Mouse (Mus musculus) liver, embryonic 16.5 days (tissue): ENCODE measurements around the gene Kcnk2. TPM values are rescaled to one million over a fixed set of nuclear protein-coding genes. Genes with fewer than 3 reads are reported as not detected.

Experiments used
- ATAC-seq: fragments of 200-750 bp; cut with Nextera tagmentation; 2 replicates; pipeline ENCODE4 v1.8.0; 2017; ENCODE audit warnings: low read depth, mild to moderate bottlenecking, moderate number of reproducible peaks, moderate library complexity
- H3K27ac ChIP-seq: fragments of 300-500 bp; sonication (generic); 2 replicates; pipeline ENCODE4 v1.5.1; 2014; ENCODE audit warnings: mild to moderate bottlenecking, low read length
- H3K27me3 ChIP-seq: fragments of 300-500 bp; sonication (generic); 2 replicates; pipeline ENCODE4 v1.6.1; 2014; ENCODE audit warnings: low read depth, low read length, mixed read lengths; ENCODE audit not compliant: control insufficient read depth, insufficient read depth
- H3K36me3 ChIP-seq: fragments of 300-500 bp; sonication (generic); 2 replicates; pipeline ENCODE4 v1.6.1; 2014; ENCODE audit warnings: mild to moderate bottlenecking; ENCODE audit not compliant: control insufficient read depth, insufficient read depth
- H3K4me1 ChIP-seq: fragments of 300-500 bp; sonication (generic); 2 replicates; pipeline ENCODE4 v1.6.1; 2014; ENCODE audit warnings: low read depth, low read length, mixed read lengths; ENCODE audit not compliant: control insufficient read depth
- H3K4me2 ChIP-seq: fragments of 300-500 bp; sonication (generic); 2 replicates; pipeline ENCODE4 v1.6.1; 2014; ENCODE audit warnings: low read depth, low read length, mixed read lengths
- H3K4me3 ChIP-seq: fragments of 300-500 bp; sonication (generic); 2 replicates; pipeline ENCODE4 v1.5.1; 2014; ENCODE audit warnings: low read depth, mild to moderate bottlenecking, low read length
- H3K9ac ChIP-seq: fragments of 300-500 bp; sonication (generic); 2 replicates; pipeline ENCODE4 v1.6.1; 2014; ENCODE audit warnings: low read depth, low read length
- H3K9me3 ChIP-seq: fragments of 300-500 bp; sonication (generic); replicated peaks from 2 replicates; pipeline ENCODE4 v1.6.1; 2016; ENCODE audit warnings: low read length; ENCODE audit not compliant: control insufficient read depth
- WGBS: fragments of 180-500 bp; shearing (Covaris S2); extraction: QIAGEN DNeasy Blood & Tissue Kit; methylation state at CpG from one replicate; pipeline ENCODE4 v1.1.7; 2014; ENCODE audit not compliant: insufficient replicate concordance; 5-methylcytosine and 5-hydroxymethylcytosine counted together
- polyA plus RNA-seq: library from polyadenylated mRNA; unstranded; fragments of >200 nt; fragmentation: Nextera tagmentation; extraction: Ambion mirVana; gene quantifications from 2 replicates; pipeline ENCODE4 v1.2.1, GENCODE M21; 2015

The Kcnk2 gene
- polyA plus RNA-seq, 1 experiment from 2014 or later: not detected

DNA sequence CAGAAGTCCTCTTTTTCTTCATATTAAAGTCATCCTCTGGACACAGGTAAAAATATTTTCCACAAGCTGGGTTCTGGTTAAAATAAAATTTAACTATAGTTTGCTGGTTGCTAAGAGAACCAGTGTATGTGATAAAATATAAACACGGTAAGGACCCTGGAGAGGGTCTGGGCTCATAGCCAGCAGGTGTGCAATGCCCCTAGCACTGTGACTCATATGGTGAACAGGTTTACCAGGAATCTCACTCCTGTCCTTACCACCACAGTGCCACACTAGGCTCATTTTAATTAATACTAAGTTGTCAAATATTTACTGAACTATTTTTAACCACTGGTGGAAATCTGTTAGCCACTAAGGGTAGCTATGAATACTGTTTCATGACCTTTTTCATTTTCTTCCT lies 48.2 kb downstream of the Kcnk2 start:
- Histone ChIP-seq H3K4me2 (no peak overlapping the region), H3K36me3 (no peaks in the 10 kb centered on the region), H3K9me3 (no peaks in the 10 kb centered on the region), H3K4me1 (no peaks in the 10 kb centered on the region), H3K27ac (no peak overlapping the region), H3K27me3 (no peaks in the 10 kb centered on the region), H3K4me3 (no peak overlapping the region), H3K9ac (no peak overlapping the region)
- no peak for ATAC-seq
- 47% methylated on average over 1 of the region's 1 CpGs for WGBS

DNA sequence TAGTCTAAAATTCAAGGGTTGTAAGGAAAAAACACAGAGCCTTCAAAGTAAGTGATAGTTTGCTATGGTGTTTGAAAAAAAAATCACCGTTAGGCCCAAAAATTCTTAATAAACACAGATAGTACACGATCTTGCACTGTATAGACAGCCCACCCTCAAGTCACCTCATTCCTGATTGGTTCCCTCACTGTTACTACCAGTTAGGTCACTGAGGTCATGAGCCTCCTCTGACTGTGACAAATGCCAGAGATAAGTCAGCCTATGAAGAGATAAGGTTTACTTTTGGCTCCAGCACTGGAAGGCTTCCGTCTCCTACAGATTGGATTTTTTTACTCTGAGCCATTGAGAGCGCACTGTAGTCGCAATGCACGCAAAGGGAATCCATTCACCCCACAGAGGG lies 50.3 kb downstream of the Kcnk2 start:
- WGBS: 54% methylated on average over 6 of the region's 6 CpGs
- no peak overlapping the region for H3K27ac ChIP-seq
- no peaks in the 10 kb centered on the region for H3K27me3 ChIP-seq
- no peaks in the 10 kb centered on the region for H3K9me3 ChIP-seq
- no peak overlapping the region for H3K9ac ChIP-seq
- H3K4me2 ChIP-seq: no peak overlapping the region
- no peak for ATAC-seq
- H3K36me3 ChIP-seq: no peaks in the 10 kb centered on the region
- H3K4me3 ChIP-seq: no peak overlapping the region
- H3K4me1 ChIP-seq: no peaks in the 10 kb centered on the region

DNA sequence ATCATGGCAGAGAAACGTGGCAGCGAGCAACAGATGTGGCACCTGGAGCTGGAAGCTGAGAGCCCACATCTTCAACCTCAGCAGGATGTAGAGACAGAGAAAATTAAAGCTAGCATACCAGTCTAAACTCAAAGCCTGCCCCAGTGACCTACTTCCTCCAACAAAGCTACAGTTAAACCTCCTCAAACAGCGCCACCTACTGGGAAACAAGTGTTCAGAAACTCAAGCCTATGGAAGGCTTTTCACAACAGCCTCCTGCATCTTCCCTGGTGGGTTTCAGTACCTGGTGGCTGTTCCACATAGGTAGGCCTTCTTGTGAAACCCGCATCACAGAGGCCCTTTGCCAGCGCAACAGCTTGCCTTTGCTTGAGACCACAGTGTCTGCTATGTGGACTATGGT lies 52.9 kb downstream of the Kcnk2 start:
- Histone ChIP-seq H3K9ac (no peak overlapping the region), H3K36me3 (no peaks in the 10 kb centered on the region), H3K9me3 (no peaks in the 10 kb centered on the region), H3K4me2 (no peak overlapping the region), H3K4me3 (no peak overlapping the region), H3K27ac (no peak overlapping the region), H3K27me3 (peaks cover 1% of the 10 kb centered on the region), H3K4me1 (no peaks in the 10 kb centered on the region)
- WGBS: 65% methylated on average over 5 of the region's 5 CpGs
- ATAC-seq: no peak

DNA sequence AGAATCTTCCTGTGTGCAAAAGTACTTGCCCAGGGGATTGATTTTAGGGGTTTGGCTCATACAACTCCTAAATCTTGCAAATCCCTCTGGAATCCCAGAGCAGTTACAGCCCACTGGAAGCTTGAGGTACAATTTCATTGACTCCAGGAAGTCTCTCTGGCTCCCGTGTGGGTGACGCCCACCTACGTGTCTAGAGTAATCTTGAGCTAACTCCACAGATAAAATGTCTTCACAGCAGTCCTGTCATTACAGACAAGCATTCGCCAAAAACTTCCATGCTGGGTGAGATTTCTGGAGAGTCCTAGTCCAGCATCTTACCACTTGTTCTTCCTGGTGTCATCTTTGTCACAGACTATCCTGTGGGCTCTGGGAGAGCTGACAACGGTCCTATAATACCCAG lies 56.9 kb downstream of the Kcnk2 start:
- 44% methylated on average over 5 of the region's 5 CpGs for WGBS
- H3K27me3 ChIP-seq: peaks cover 19% of the 10 kb centered on the region

DNA sequence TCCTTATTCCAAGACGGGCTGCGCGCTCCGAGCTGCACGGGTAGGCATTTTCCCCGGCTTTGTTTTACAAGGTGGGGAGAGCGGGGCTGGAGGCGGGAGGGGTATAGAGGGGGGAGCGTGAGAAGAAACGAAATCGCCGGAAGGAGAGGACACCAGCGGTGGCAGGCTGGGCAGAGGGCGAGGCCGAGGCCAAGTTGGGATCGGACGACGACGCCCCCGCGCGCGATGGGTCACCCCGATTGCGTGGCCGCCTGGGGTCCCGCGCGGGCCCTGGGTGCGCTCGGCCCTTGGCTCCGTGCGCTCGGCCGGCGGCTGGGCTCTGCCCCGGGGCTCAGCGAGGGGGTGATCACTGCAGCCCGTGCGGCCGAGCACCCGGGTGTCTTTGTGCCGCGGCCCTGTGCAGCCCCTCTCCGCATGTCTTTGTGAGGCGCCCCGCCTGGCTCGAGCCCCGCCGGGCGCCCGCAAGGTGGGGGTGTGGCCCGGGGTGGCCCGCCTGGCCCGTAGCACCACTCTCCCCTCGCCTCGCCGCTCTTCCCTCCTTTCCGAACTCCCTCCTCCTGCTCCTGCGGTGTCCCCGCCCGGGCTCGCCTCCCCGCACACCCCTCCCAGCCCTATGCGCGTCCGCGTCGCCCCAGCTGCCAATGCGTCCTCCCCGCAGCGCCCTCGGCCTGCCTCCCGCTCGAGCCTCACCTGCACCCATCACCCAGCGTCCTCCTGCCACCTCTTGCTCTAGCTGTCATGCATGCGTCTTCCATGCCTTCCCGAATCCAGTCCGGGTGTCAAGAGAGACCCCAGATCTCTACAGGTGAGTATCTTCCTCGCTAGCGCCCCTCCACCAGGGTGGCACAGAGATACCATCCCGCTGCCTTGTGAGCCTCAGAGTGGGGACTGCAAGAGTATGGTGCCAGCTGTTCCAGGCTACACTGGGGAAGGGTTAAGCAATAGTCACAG lies 58.5 kb downstream of the Kcnk2 start:
- Histone ChIP-seq H3K27ac (no peak overlapping the region), H3K9ac (no peak overlapping the region), H3K27me3 (peaks cover 19% of the 10 kb centered on the region), H3K4me3 (peak overlapping the region; percentile 36), H3K4me2 (peak overlapping the region; percentile 57), H3K36me3 (no peaks in the 10 kb centered on the region), H3K4me1 (no peaks in the 10 kb centered on the region), H3K9me3 (no peaks in the 10 kb centered on the region)
- ATAC-seq: peak; percentile 13; the same call in 1 of the 2 replicates
- whole genome bisulfite sequencing: 2% methylated on average over 82 of the region's 82 CpGs

More for the DNA sequence above, 56.9 kb downstream of the Kcnk2 start:
- H3K27ac ChIP-seq: no peak overlapping the region
- no peak for ATAC-seq
- H3K9ac ChIP-seq: no peak overlapping the region
- no peak overlapping the region for H3K4me3 ChIP-seq
- no peaks in the 10 kb centered on the region for H3K4me1 ChIP-seq
- no peak overlapping the region for H3K4me2 ChIP-seq
- H3K36me3 ChIP-seq: no peaks in the 10 kb centered on the region
- no peaks in the 10 kb centered on the region for H3K9me3 ChIP-seq

DNA sequence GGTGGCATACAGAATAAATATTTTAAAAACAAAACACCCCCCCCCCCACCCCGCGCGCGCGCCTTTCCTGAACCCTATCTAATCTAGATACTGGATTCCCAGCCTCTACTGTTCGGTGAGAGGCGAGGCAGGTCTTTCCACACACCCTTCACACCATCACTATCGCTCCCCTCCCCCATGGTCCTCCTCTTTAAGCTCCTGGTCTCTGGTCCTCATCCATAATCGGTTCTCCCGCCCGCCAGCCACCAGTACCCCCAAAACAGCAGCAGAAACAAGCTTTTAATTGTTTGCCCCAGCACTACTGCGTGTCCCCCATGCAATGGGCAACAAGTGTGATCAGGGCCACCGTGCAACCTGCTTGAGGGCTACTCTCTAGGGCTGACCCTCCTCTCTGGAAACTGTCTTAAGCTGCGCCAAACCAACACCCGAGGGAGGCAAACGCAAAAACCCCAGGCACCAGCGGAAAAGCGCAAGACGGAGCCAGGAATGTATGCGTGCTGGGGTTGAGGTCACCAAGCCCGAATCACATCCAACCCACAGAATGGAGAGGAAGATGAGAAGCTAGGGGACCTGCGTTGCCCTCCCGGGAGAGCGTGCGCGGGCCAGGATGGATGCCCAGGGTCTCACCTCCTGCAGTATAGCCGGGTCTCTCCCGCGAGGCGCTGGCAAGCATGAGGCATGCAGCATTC lies 59.5 kb downstream of the Kcnk2 start:
- Histone ChIP-seq H3K4me3 (no peak overlapping the region), H3K4me2 (no peak overlapping the region), H3K9ac (no peak overlapping the region), H3K27ac (no peak overlapping the region), H3K27me3 (peaks cover 19% of the 10 kb centered on the region), H3K9me3 (no peaks in the 10 kb centered on the region), H3K36me3 (no peaks in the 10 kb centered on the region), H3K4me1 (no peaks in the 10 kb centered on the region)
- 7% methylated on average over 30 of the region's 30 CpGs for WGBS
- no peak for ATAC-seq

DNA sequence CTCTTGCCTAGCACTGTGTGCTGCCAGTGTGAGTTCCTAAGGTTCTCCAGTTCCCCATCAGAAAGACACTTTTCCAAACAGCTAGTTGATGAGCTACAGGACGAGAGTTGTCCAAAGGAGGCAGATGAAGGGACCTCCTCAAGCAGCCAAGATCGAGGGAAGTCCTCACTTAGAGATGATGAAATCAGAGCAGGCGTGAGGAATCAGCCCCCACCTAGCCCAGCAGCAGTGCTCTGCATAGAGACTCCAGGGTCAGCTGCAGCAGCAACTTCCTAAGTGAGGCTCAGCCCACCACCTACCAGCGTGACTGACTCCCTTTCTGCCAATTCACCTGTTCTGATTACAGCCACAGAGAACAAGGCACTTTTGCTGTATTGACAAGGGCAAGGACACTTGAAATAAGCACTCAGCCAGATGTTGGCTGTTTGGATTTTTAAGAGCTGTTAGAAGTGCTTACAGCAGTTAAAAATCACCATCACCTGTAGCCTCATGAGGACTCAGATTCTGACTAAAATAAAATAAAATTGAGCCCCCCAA lies 60.6 kb downstream of the Kcnk2 start:
- H3K4me2 ChIP-seq: no peak overlapping the region
- H3K4me3 ChIP-seq: no peak overlapping the region
- H3K9me3 ChIP-seq: no peaks in the 10 kb centered on the region
- no peak for ATAC-seq
- peaks cover 19% of the 10 kb centered on the region for H3K27me3 ChIP-seq
- no peak overlapping the region for H3K27ac ChIP-seq
- H3K9ac ChIP-seq: no peak overlapping the region
- H3K4me1 ChIP-seq: no peaks in the 10 kb centered on the region
- H3K36me3 ChIP-seq: no peaks in the 10 kb centered on the region
- WGBS: 5% methylated on average over 4 of the region's 4 CpGs

DNA sequence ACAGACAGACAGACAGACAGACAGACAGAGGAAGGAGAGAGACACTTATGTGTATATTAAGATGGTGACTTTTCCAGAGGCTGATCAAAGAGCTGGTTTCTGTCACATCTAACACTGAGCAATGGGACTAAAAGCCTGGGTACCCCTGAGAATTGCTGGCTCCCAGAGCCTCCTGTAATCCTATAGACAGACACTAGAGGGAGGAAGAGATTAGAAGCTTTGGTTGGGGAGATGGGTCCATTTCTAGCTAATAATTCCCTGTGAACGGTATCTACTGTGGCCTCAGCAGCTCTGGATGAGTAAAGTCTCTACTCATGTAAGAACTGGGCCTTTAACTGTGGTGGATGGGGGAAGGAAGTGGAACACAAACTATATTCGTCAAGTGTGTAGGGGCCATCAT lies 86.2 kb downstream of the Kcnk2 start:
- no peaks in the 10 kb centered on the region for H3K4me1 ChIP-seq
- no peak overlapping the region for H3K4me2 ChIP-seq
- no peaks in the 10 kb centered on the region for H3K36me3 ChIP-seq
- H3K27ac ChIP-seq: no peak overlapping the region
- no peaks in the 10 kb centered on the region for H3K9me3 ChIP-seq
- no peaks in the 10 kb centered on the region for H3K27me3 ChIP-seq
- H3K4me3 ChIP-seq: no peak overlapping the region
- WGBS: 41% methylated on average over 2 of the region's 2 CpGs
- H3K9ac ChIP-seq: no peak overlapping the region
- ATAC-seq: no peak

DNA sequence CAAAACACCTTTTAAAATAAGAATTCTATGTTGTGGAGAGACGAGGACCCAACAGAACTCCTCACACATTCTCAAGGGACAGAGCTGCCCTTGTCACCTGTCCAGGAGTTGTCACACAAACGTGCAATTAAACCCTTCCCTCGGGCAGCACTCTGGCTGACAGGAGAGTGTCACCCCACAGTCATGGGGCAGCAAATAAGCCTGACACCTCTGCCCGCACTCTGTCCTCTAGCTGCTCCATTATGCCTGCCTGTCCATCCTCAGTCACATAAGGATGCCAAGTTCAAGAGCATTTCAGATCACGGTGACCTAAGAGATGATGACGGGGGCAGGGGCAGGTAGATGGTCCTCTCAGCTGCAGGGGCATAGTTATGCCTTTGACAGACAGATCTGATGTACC lies 87.6 kb downstream of the Kcnk2 start:
- Histone ChIP-seq H3K4me3 (no peak overlapping the region), H3K27me3 (no peaks in the 10 kb centered on the region), H3K27ac (no peak overlapping the region), H3K4me2 (no peak overlapping the region), H3K4me1 (no peaks in the 10 kb centered on the region), H3K9ac (no peak overlapping the region), H3K36me3 (no peaks in the 10 kb centered on the region), H3K9me3 (no peaks in the 10 kb centered on the region)
- WGBS: 55% methylated on average over 6 of the region's 6 CpGs
- ATAC-seq: no peak
